Mouse (Mus musculus): ENCODE measurements around the gene Gstm6. TPM values are rescaled to one million over a fixed set of nuclear protein-coding genes. Genes with fewer than 3 reads are reported as not detected.

Gene Gstm6
- polyA plus RNA-seq, 1 experiment = 3.1 TPM

Other genes with a start within 250 kb of the Gstm6 start
- gene Ahcyl1, start 247.2 kb downstream of the Gstm6 start, polyA plus RNA-seq (2012; ENCODE audit: insufficient read depth, insufficient read length, missing spikeins) = 510 and 528 TPM in 2 replicates
- gene Csf1, start 183.3 kb downstream of the Gstm6 start, polyA plus RNA-seq (2012; ENCODE audit: insufficient read depth, insufficient read length, missing spikeins) = 5.6 and 14.8 TPM in 2 replicates
- not detected in 2 replicates for gene Eps8l3, start 66.5 kb downstream of the Gstm6 start, polyA plus RNA-seq (2012; ENCODE audit: insufficient read depth, insufficient read length, missing spikeins)
- 117 and 121 TPM in 2 replicates for gene Gstm5, start 47.9 kb downstream of the Gstm6 start, polyA plus RNA-seq (2012; ENCODE audit: insufficient read depth, insufficient read length, missing spikeins)
- 10.3 and 15.8 TPM in 2 replicates for gene Gstm7, start 11.9 kb downstream of the Gstm6 start, polyA plus RNA-seq (2012; ENCODE audit: insufficient read depth, insufficient read length, missing spikeins)
- gene Gstm3, start 25.5 kb upstream of the Gstm6 start, polyA plus RNA-seq (2012; ENCODE audit: insufficient read depth, insufficient read length, missing spikeins) = not detected in 2 replicates
- 116 and 122 TPM in 2 replicates for gene Gstm2, start 42.7 kb upstream of the Gstm6 start, polyA plus RNA-seq (2012; ENCODE audit: insufficient read depth, insufficient read length, missing spikeins)
- 393 and 398 TPM in 2 replicates for gene Gstm1, start 74.2 kb upstream of the Gstm6 start, polyA plus RNA-seq (2012; ENCODE audit: insufficient read depth, insufficient read length, missing spikeins)
- 17.4 and 30.2 TPM in 2 replicates for gene Gstm4, start 101.1 kb upstream of the Gstm6 start, polyA plus RNA-seq (2012; ENCODE audit: insufficient read depth, insufficient read length, missing spikeins)
- gene Ampd2, start 142.9 kb upstream of the Gstm6 start, polyA plus RNA-seq (2012; ENCODE audit: insufficient read depth, insufficient read length, missing spikeins) = 13.5 and 16.4 TPM in 2 replicates
- not detected in 2 replicates for gene Gnat2, start 149.0 kb upstream of the Gstm6 start, polyA plus RNA-seq (2012; ENCODE audit: insufficient read depth, insufficient read length, missing spikeins)
- 20.7 and 24.7 TPM in 2 replicates for gene Gnai3, start 202.4 kb upstream of the Gstm6 start, polyA plus RNA-seq (2012; ENCODE audit: insufficient read depth, insufficient read length, missing spikeins)
- not detected in 2 replicates for gene Gpr61, start 211.1 kb upstream of the Gstm6 start, polyA plus RNA-seq (2012; ENCODE audit: insufficient read depth, insufficient read length, missing spikeins)
- 5.8 and 10.1 TPM in 2 replicates for gene Amigo1, start 242.6 kb upstream of the Gstm6 start, polyA plus RNA-seq (2012; ENCODE audit: insufficient read depth, insufficient read length, missing spikeins)